ENCODE assay signal across 28 mouse cellular contexts in the genomic region with DNA sequence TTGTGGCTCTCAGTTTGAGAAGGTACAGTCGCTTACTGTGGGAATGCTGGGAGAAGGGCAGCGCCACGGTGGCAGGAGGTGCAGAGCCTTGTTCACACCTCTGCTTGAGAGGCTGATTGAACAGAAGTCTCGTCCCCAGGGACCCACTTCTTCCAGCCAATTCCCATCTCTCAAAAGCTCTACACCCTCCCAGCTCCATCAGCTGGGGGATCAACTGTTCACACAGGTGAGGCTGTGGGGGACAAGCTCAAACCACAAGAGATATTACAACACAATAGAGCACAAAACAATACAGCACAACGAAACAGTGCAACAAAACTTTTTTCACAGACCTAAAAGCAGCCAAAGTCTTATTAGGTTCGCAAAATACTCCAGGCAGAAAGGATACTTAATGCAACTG.
"Had no signal": no experiment of that assay in that cellular context is flagged by ENCODE, and none has a peak within 500 bp of the region (broad histone marks: within the 10 kb centered on the region; RNA-seq: fewer than 3 reads in every experiment).

No protein-coding gene starts in this region.

- H3K4me2 ChIP-seq: embryonic facial prominence, embryonic 12.5 days; embryonic facial prominence, embryonic 13.5 days; forebrain, embryonic 12.5 days; forebrain, embryonic 13.5 days; forebrain, embryonic 15.5 days; heart, embryonic 11.5 days; heart, embryonic 12.5 days had no signal

- H3K36me3 ChIP-seq: embryonic facial prominence, embryonic 12.5 days; embryonic facial prominence, embryonic 13.5 days; forebrain, embryonic 10.5 days; forebrain, embryonic 12.5 days; forebrain, embryonic 15.5 days; heart, embryonic 12.5 days had no signal

- H3K4me1 ChIP-seq: embryonic facial prominence, embryonic 12.5 days; embryonic facial prominence, embryonic 13.5 days; forebrain, embryonic 13.5 days; forebrain, embryonic 15.5 days; heart, embryonic 12.5 days had no signal

- H3K27me3 ChIP-seq: embryonic facial prominence, embryonic 12.5 days; embryonic facial prominence, embryonic 13.5 days; forebrain, embryonic 12.5 days; forebrain, embryonic 13.5 days; forebrain, embryonic 15.5 days; heart, embryonic 12.5 days had no signal

- H3K27ac ChIP-seq: embryonic facial prominence, embryonic 12.5 days; embryonic facial prominence, embryonic 13.5 days; forebrain, embryonic 10.5 days; forebrain, embryonic 12.5 days; forebrain, embryonic 13.5 days; forebrain, embryonic 15.5 days; gastrocnemius, adult 2 months; heart, adult 2 months had no signal

- H3K4me3 ChIP-seq: embryonic facial prominence, embryonic 12.5 days; embryonic facial prominence, embryonic 13.5 days; erythroblast, embryonic 14.5 days; forebrain, embryonic 10.5 days; forebrain, embryonic 12.5 days; forebrain, embryonic 13.5 days; forebrain, embryonic 15.5 days; gastrocnemius, adult 2 months; heart, adult 2 months; heart, embryonic 12.5 days had no signal

- DNase-seq: cerebellum, adult 2 months; cerebellum, adult 8-10 months; cerebellum, adult 9-10 months; cerebellum, adult 9-11 months; cerebellum, postnatal 10 days; cerebellum, postnatal 14 days; cerebellum, postnatal 25 days; cerebellum, postnatal 36 days; embryo, embryonic 11 days; forebrain, postnatal 0 days; gastrocnemius, adult 2 months; gastrocnemius, postnatal 10 days; gastrocnemius, postnatal 14 days; gastrocnemius, postnatal 25 days; gastrocnemius, postnatal 36 days; heart, adult 18-20 months; heart, adult 2 months had no signal

- H3K9me3 ChIP-seq: embryonic facial prominence, embryonic 12.5 days; embryonic facial prominence, embryonic 13.5 days; forebrain, embryonic 10.5 days; forebrain, embryonic 12.5 days; forebrain, embryonic 13.5 days; forebrain, embryonic 15.5 days had no signal

- ATAC-seq: forebrain, embryonic 13.5 days; forebrain, embryonic 14.5 days; forebrain, embryonic 15.5 days; forebrain, embryonic 16.5 days; forebrain, postnatal 0 days had no signal

- H3K9ac ChIP-seq: embryonic facial prominence, embryonic 12.5 days; embryonic facial prominence, embryonic 13.5 days; forebrain, embryonic 12.5 days; forebrain, embryonic 13.5 days; forebrain, embryonic 15.5 days; forebrain, postnatal 0 days; heart, embryonic 12.5 days had no signal
